Mouse (Mus musculus) embryonic facial prominence, embryonic 14.5 days (tissue): ENCODE measurements around the gene Kirrel. TPM values are rescaled to one million over a fixed set of nuclear protein-coding genes. Genes with fewer than 3 reads are reported as not detected.
"Not testable (repeated sequence)": the region's sequence is repeated elsewhere in the genome, so short reads cannot be mapped to it uniquely, and the experiment has no call there.

Source experiments
- ATAC-seq: fragments of 200-750 bp; cut with Nextera tagmentation; 2 replicates; pipeline ENCODE4 v1.8.0; 2017; ENCODE audit warnings: low read depth, moderate number of reproducible peaks, moderate TSS enrichment
- DNase-seq: peaks from one replicate; pipeline ENCODE4 v3.0.0-alpha.2; 2015; ENCODE audit warnings: low spot score
- H3K27ac ChIP-seq: fragments of 300-500 bp; sonication (generic); replicated peaks from 2 replicates; pipeline ENCODE4 v1.5.1; 2014; ENCODE audit warnings: low read depth, mild to moderate bottlenecking, low read length, moderate library complexity
- H3K27me3 ChIP-seq: fragments of 300-500 bp; sonication (generic); replicated peaks from 2 replicates; pipeline ENCODE4 v1.6.1; 2014; ENCODE audit warnings: low read length; ENCODE audit not compliant: control insufficient read depth, insufficient read depth
- H3K36me3 ChIP-seq: fragments of 300-500 bp; sonication (generic); 2 replicates; pipeline ENCODE4 v1.6.1; 2014; ENCODE audit warnings: low read length, mixed read lengths; ENCODE audit not compliant: control insufficient read depth, insufficient read depth
- H3K4me1 ChIP-seq: fragments of 300-500 bp; sonication (generic); 2 replicates; pipeline ENCODE4 v1.6.1; 2014; ENCODE audit warnings: antibody characterized with exemption, low read length; ENCODE audit not compliant: control insufficient read depth, insufficient read depth
- H3K4me2 ChIP-seq: fragments of 300-500 bp; sonication (generic); 2 replicates; pipeline ENCODE4 v1.6.1; 2014; ENCODE audit warnings: low read depth, mild to moderate bottlenecking, low read length, moderate library complexity, mixed read lengths
- H3K4me3 ChIP-seq: fragments of 300-500 bp; sonication (generic); 2 replicates; pipeline ENCODE4 v1.5.1; 2014; ENCODE audit warnings: low read depth, mild to moderate bottlenecking, low read length
- H3K9ac ChIP-seq: fragments of 300-500 bp; sonication (generic); 2 replicates; pipeline ENCODE4 v1.6.1; 2014; ENCODE audit warnings: low read depth, mild to moderate bottlenecking, low read length, moderate library complexity, mixed read lengths
- H3K9me3 ChIP-seq: fragments of 300-500 bp; sonication (generic); 2 replicates; pipeline ENCODE4 v1.6.1; 2016; ENCODE audit warnings: low read length; ENCODE audit not compliant: control insufficient read depth
- WGBS: fragments of 180-500 bp; shearing (Covaris S2); extraction: QIAGEN DNeasy Blood & Tissue Kit; methylation state at CpG from one replicate; pipeline ENCODE4 v1.1.7; 2014; 5-methylcytosine and 5-hydroxymethylcytosine counted together
- polyA plus RNA-seq: library from polyadenylated mRNA; unstranded; fragments of >200 nt; fragmentation: Nextera tagmentation; extraction: Ambion mirVana; gene quantifications from 2 replicates; pipeline ENCODE4 v1.2.1, GENCODE M21; 2014

Gene Kirrel
- polyA plus RNA-seq, 1 experiment from 2014 or later, result 12.8 TPM

GRCm38 (mm10) chr3:87115271-87115670 lies 59.3 kb downstream of the Kirrel start:
- Histone ChIP-seq H3K9me3 (no peaks in the 10 kb centered on the region), H3K36me3 (peaks cover 15% of the 10 kb centered on the region), H3K4me2 (no peak overlapping the region), H3K4me1 (peaks cover 10% of the 10 kb centered on the region; the same call in 1 of the 2 replicates), H3K4me3 (no peak overlapping the region), H3K27ac (no peak overlapping the region), H3K27me3 (no peaks in the 10 kb centered on the region), H3K9ac (no peak overlapping the region)
- no peak for DNase-seq
- no peak for ATAC-seq
- 63% methylated on average over 8 of the region's 8 CpGs for WGBS

DNA sequence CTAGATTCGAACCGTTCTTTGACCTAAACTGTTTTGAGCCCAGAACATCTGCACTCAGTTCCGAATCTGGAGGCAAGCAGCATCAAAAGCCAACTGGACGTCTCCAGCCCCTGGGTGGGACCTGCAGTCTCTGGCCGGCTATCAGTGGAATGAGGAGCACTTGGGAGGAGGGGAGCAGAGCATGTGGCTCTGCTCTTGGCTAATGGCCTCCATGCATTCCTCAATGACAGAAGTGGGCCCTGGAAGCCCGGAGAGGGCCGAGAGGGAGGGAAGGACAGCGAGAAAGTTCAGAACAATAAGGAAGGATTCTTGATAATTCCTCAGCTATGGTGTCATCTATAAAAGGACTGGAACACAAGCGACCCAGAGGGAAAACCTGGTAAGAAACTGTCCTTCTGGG lies 59.7 kb downstream of the Kirrel start:
- no peak overlapping the region for H3K9ac ChIP-seq
- no peaks in the 10 kb centered on the region for H3K27me3 ChIP-seq
- H3K36me3 ChIP-seq, result peaks cover 11% of the 10 kb centered on the region; the same call in 1 of the 2 replicates
- H3K27ac ChIP-seq, result no peak overlapping the region
- no peak overlapping the region for H3K4me3 ChIP-seq
- no peaks in the 10 kb centered on the region for H3K9me3 ChIP-seq
- peaks cover 10% of the 10 kb centered on the region; the same call in 1 of the 2 replicates for H3K4me1 ChIP-seq
- DNase-seq, result no peak
- no peak for ATAC-seq
- WGBS, result 58% methylated on average over 9 of the region's 9 CpGs
- H3K4me2 ChIP-seq, result no peak overlapping the region

DNA sequence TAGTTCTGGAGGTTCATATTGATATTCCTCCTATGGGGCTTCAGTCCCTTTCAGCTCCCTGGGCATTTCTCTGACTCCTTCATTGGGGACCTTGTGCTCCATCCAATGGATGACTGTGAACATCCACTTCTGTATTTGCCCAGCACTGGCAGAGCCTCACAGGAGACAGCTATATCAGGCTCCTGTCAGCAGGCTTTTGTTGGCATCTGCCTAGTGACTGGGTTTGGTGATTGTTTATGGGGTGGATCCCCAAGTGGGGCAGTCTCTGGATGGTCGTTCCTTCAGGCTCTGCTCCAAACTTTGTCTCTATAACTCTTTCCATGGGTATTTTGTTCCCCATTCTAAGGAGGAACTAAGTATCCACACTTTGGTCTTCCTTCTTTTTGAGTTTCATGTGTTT lies 60.7 kb downstream of the Kirrel start:
- H3K4me2 ChIP-seq, H3K27me3 ChIP-seq, H3K4me3 ChIP-seq, DNase-seq, ATAC-seq, H3K9me3 ChIP-seq, H3K27ac ChIP-seq, H3K9ac ChIP-seq: not testable (repeated sequence)
- WGBS, result 85% methylated on average over 1 of the region's 1 CpGs
- peaks cover 11% of the 10 kb centered on the region; the same call in 1 of the 2 replicates for H3K36me3 ChIP-seq
- peaks cover 10% of the 10 kb centered on the region; the same call in 1 of the 2 replicates for H3K4me1 ChIP-seq

DNA sequence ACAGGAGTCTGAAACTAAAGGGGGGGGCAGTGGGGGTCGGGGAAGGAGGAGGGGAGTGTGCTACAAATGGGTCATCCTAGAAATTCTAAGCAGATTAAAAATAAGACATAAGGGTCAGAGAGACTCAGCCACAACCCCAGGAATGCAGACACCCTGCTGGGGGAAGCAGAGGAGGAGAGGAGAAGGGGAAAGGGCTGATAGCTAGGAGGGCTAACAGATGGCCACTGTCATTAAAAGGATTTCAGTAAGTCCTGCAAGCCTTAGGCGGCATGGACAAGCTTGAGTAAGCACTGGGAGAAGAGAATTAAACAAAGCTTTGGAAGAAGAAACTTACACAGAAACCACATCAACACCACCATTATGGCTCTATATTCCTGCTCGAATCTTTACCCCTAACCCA lies 62.3 kb downstream of the Kirrel start:
- Histone ChIP-seq H3K4me1 (peaks cover 6% of the 10 kb centered on the region; the same call in 1 of the 2 replicates), H3K4me2 (no peak overlapping the region), H3K27ac (no peak overlapping the region), H3K9ac (no peak overlapping the region), H3K4me3 (no peak overlapping the region), H3K27me3 (no peaks in the 10 kb centered on the region), H3K9me3 (no peaks in the 10 kb centered on the region), H3K36me3 (no peaks in the 10 kb centered on the region)
- DNase-seq, result no peak
- 59% methylated on average over 3 of the region's 3 CpGs for WGBS
- no peak for ATAC-seq

- H3K9me3 ChIP-seq, result no peaks in the 10 kb centered on the region
- ATAC-seq (no peak), DNase-seq (no peak)
- peaks cover 26% of the 10 kb centered on the region for H3K4me1 ChIP-seq
- 0 out of 2 replicates have a peak overlapping the region, but pooled peaks have one; percentile 13 for H3K27ac ChIP-seq
- WGBS, result 69% methylated on average over 2 of the region's 2 CpGs
- H3K4me3 ChIP-seq, result no peak overlapping the region
- no peak overlapping the region for H3K4me2 ChIP-seq
- H3K9ac ChIP-seq, result no peak overlapping the region
- H3K27me3 ChIP-seq, result no peaks in the 10 kb centered on the region
- H3K36me3 ChIP-seq, result 0 out of 2 replicates have a peak, but pooled peaks cover under 1% of the 10 kb centered on the region
Observed at GRCm38 (mm10) chr3:87104856-87105255, 69.7 kb downstream of the Kirrel start.

GRCm38 (mm10) chr3:87102346-87102745 lies 72.2 kb downstream of the Kirrel start:
- Histone ChIP-seq H3K27me3 (no peaks in the 10 kb centered on the region), H3K9me3 (no peaks in the 10 kb centered on the region), H3K4me2 (no peak overlapping the region), H3K27ac (peak overlapping the region; percentile 67), H3K9ac (peak overlapping the region; percentile 25; the same call in 1 of the 2 replicates), H3K36me3 (peaks cover 9% of the 10 kb centered on the region; the same call in 1 of the 2 replicates), H3K4me1 (peaks cover 40% of the 10 kb centered on the region), H3K4me3 (no peak overlapping the region)
- WGBS, result 15% methylated on average over 7 of the region's 7 CpGs
- ATAC-seq, result peak; percentile 54; the same call in 1 of the 2 replicates
- peak; percentile 81 for DNase-seq

DNA sequence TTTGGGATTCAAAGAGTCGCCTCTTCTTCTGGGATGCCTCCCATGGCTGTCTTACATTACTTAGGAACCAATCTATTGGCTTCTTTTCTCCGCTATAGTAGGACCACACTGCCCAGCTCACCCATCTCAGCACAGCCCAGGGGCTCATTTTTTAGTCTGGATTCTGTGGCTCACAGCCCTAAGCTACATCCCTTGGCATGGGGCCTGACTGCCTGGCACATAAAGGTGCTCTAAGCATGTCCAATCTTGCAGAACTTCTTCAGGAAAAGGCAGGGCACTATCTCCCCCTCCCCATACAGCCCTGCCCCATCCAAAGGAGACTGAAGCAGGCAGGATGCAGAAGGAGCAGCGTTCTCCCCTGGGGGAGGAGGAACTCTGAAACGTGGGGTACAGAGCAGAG lies 73.6 kb downstream of the Kirrel start:
- Histone ChIP-seq H3K36me3 (peaks cover 23% of the 10 kb centered on the region), H3K4me3 (no peak overlapping the region), H3K9ac (no peak overlapping the region), H3K4me2 (no peak overlapping the region), H3K27me3 (no peaks in the 10 kb centered on the region), H3K9me3 (no peaks in the 10 kb centered on the region), H3K4me1 (peaks cover 40% of the 10 kb centered on the region), H3K27ac (no peak overlapping the region)
- ATAC-seq (no peak), DNase-seq (no peak)
- WGBS, result 77% methylated on average over 4 of the region's 4 CpGs

- ATAC-seq (peak; percentile 56; the same call in 1 of the 2 replicates), DNase-seq (no peak)
- no peaks in the 10 kb centered on the region for H3K27me3 ChIP-seq
- peaks cover 38% of the 10 kb centered on the region for H3K4me1 ChIP-seq
- H3K4me2 ChIP-seq, result no peak overlapping the region
- no peak overlapping the region for H3K9ac ChIP-seq
- H3K4me3 ChIP-seq, result no peak overlapping the region
- H3K36me3 ChIP-seq, result peaks cover 48% of the 10 kb centered on the region
- WGBS, result 62% methylated on average over 19 of the region's 19 CpGs
- no peak overlapping the region for H3K27ac ChIP-seq
- H3K9me3 ChIP-seq, result no peaks in the 10 kb centered on the region
Observed at GRCm38 (mm10) chr3:87097969-87098946, 76.3 kb downstream of the Kirrel start.
